Mouse (Mus musculus) urinary bladder, postnatal 4 days (tissue): Measurements from ENCODE around the gene Dusp21.

ENCODE experiments used
- DNase-seq, 2 experiments: peaks; one replicate each; pipeline ENCODE4 v3.0.0; 2021 to 2022; ENCODE audit warnings: low spot score in 2 of 2

The Dusp21 gene

DNA sequence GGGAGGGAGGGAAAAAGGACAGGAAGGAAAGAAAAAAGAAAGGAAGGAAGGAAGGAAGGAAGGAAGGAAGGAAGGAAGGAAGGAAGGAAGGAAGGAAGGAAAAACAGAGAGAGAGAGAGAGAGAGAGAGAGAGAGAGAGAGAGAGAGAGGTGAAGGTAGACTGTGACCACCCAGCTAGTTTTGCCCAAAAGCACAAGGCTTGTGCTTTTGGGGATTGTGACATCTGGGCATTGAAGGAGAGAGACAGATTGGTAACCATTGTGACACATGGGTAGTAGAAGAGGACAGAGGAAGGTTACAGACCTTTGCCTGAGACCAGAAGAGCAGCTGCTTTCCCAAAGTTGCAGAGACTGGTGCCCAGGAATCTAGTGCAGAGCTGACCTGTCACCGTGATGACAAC lies at the start of gene Dusp21:
Gene Dusp21 (plus strand): TSS at position 301 of the 400 bp plus-strand sequence.
- no peak for DNase-seq

GRCm38 (mm10) chrX:18160734-18161442 lies 15.2 kb downstream of the Dusp21 start:
- no peak for DNase-seq

DNA sequence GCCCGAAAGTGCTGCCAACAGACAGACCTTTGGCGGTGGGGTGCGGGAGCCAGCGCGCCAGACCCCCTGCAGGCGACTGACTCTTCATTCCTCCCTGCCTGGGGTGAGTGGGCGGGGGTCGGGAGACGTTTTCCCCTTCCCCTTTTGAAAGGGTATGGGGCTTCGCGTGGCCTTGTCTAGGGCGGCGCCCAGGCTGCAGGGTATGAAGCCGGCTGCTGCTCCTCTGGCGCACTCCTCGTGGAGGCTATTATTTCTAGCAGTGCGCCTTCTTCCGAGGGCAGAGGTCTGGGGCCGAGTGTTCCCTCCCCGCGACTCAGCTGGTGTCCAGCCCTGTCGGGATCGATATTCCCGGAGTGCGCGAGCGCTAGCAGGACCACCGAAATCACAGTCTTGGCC lies 16.1 kb downstream of the Dusp21 start:
- DNase-seq, result peak in 1 of 2 experiments; percentile 63

- DNase-seq, result peak; percentile 97 to 100
Observed at GRCm38 (mm10) chrX:18162192-18162857, 16.7 kb downstream of the Dusp21 start, which contains the start of gene Kdm6a. TSS of gene Kdm6a (plus strand) at chrX:18162575.

DNA sequence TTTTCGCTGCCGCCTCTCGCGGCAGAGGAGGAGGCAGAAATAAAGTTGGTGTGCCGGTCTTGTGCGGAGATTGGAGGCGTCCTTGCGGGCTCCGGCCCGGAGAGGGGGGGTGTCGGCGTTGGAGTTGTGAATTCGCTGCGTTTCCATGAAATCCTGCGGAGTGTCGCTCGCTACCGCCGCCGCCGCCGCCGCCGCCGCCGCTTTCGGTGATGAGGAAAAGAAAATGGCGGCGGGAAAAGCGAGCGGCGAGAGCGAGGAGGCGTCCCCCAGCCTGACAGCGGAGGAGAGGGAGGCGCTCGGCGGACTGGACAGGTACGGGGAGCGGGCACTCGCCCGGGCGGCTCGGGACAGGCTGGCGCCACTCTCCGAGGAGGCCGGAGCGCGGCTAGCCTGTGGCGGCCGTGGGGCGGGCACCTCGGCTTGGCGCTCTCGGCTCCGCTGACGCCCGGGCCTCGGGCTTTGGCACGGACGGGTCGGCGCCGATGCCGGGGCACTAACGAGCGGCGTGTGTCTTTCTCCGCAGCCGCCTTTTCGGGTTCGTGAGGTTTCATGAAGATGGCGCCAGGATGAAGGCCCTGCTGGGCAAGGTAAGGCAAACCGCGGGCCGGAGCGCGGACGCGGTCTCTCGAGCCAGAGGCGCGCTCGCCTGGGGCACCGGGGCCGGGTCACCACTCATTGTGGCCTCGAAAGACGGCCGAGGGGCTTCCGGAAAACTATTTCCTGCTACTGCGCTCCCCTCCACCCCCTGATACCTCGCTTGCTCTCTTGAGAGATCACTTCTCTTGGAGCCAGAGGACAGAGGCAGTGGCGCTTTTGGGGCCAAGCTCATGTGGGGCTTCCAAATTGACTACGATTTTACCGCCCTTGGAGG lies 17.4 kb downstream of the Dusp21 start:
- DNase-seq, result peak; percentile 23 to 70

DNA sequence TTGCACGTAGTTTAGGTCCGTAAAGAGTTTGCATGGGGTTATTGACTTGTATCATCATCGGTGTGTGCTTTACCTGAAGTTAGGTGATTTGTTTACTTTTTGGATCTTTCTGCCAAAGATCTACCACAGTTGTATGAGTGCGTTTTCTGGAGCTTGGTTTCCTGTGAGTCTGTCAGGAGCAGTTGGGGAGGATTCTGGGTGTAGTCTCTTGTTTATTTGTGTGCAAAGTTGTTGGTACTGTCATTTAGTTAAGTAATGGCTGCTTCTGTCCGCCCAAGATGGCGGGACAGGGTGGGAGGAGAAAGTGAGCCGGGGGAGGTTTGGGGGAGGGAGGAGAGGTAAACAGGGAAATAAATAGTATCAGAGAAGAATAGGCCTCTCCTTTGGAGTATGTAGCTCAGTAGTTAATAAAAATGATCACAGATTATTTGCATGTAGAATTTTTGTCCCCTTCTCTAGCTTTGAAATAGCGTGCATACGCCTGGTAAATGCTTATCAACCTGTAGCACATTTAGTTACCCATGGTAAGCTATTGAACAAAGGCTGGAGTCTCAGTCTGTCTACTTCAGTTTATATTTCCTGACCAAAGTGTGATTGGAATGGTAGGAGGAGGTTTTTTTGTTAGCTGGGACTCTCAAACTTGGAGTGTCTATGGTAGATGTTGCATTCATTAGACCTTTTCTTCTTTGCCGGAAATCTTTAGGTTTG lies 18.4 kb downstream of the Dusp21 start:
- no peak for DNase-seq

- no peak for DNase-seq
Observed at GRCm38 (mm10) chrX:18165121-18165520, 19.5 kb downstream of the Dusp21 start.

GRCm38 (mm10) chrX:18166961-18167360 lies 21.3 kb downstream of the Dusp21 start:
- DNase-seq, result no peak

DNA sequence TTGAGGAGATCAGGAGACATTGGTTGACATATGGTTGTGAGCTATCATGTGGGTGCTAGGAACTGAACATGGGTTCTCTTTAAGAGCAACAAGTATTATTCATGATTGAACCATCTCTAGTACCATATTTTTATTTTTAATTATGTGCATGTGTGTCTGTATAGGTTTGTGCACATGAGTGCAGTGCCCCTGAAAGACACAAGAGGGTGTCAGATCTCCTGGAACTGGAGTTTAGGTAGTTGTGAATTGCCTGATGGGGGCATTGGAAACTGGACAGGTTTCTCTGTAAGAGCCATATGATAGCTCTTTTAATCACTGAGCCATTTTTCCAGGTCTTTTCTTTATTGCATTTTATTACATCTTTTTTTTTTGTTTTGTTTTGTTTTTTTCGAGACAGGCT lies 23.3 kb downstream of the Dusp21 start:
- DNase-seq, result no peak

- no peak for DNase-seq
Observed at GRCm38 (mm10) chrX:18174831-18175230, 29.2 kb downstream of the Dusp21 start.

GRCm38 (mm10) chrX:18177803-18178202 lies 32.1 kb downstream of the Dusp21 start:
- DNase-seq, result no peak

DNA sequence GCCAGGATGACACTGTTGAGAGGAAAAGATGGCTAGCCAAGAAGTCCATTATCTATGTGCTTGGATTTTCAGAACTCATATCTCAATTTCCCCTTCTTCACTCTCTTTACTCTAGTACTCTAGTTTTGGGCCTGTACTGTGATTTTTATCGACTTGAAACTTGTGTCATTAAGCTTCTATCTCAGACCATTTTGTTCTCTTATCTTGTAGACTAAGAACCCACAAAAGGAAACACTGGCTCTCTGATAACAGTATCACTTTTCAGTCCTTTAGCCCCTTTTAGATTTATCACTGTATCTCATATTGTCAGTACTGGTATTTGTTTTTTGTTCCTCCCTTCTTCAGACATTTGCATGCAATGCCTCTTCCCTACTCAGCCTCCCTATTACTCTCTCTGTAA lies 33.8 kb downstream of the Dusp21 start:
- DNase-seq, result no peak

GRCm38 (mm10) chrX:18187203-18187602 lies 41.5 kb downstream of the Dusp21 start:
- DNase-seq, result no peak

DNA sequence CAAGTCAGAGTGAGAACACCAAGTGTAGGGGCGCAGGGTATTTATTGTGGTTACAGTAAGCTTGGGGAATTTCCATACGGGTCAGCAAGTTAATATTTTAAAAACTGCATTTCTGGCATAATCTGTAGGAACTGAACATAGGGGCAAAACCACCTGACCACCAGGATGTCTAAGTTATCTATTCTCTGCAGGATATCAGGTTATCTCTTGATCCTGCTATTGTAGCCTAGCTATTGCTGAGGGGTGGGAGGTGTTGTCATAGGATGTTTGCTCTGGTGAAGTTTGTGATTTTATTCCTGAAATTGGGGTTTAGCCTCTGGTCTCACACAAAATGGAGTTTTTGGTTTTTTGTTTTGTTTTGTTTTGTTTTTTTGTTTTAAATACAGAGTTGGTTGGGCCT lies 42.6 kb downstream of the Dusp21 start:
- no peak for DNase-seq
